ENCODE assay signal across 21 mouse cellular contexts in the genomic region with DNA sequence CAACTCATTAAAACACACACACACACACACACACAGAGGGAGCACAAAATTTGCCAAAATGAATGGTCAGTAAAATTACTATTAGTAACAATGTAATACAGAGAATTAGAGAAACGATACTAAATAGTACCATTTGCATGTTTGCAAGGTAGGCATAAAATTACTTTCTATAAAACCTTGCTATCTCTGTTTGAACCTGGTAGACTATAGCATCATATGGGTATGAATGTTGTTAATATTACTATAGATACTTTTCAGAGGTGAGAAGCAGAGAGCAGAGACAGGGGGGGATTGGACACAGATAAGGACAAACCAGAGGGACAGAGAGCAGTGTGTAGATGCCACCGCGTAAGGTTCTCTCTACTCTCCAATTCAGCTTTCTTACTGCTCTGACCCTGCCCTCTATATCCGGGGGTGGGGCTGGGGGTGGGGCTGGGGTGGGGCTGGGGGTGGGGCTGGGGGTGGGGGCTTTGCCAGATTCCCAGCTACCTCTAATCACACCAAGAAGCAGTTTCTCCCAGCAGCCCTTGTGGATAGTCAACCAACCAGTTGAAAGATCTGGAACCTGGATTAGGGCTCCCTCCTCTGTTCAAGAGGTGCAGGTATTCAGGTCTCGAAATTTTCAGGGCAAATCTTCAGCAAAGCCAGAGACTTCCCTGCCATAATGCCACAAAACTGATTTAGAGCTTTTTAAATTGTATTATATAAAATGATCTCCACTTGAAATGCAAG. TPM values are rescaled to one million over a fixed set of nuclear protein-coding genes. Genes with fewer than 3 reads are reported as not detected.
DNase-seq lines count a peak whose midpoint lies in the region; ATAC-seq and TF ChIP-seq lines count a peak whose summit lies in the region.
"Had no signal": no experiment of that assay in that cellular context is flagged by ENCODE, and none has a peak within 500 bp of the region (broad histone marks: within the 10 kb centered on the region; RNA-seq: fewer than 3 reads in every experiment).

No protein-coding gene starts in this region.

- no peaks in the 10 kb centered on the region for H3K79me2 ChIP-seq in MEL (ENCODE audit: control insufficient read depth, insufficient read depth, low read length, poor library complexity)

- peak; percentile 21; the same call in 1 of the 2 replicates for ATAC-seq in liver, embryonic 12.5 days
- ATAC-seq in liver, embryonic 11.5 days (replicated peaks; ENCODE audit: low FRiP score), result no peak
- 0 out of 2 replicates have a peak, but pooled peaks have one; percentile 30 for ATAC-seq in megakaryocyte progenitor cell, adult 5-6 weeks (replicated peaks; ENCODE audit: poor library complexity)
- ATAC-seq: forebrain, embryonic 16.5 days had no signal

- H3K9ac ChIP-seq in liver, embryonic 12.5 days, result no peak overlapping the region
- H3K9ac ChIP-seq in liver, embryonic 11.5 days (ENCODE audit: low read depth, low read length), result no peak overlapping the region
- H3K9ac ChIP-seq in MEL (ENCODE audit: control insufficient read depth, low read depth, low read length, poor library complexity, severe bottlenecking), result no peak overlapping the region
- H3K9ac ChIP-seq: hindbrain, embryonic 13.5 days; neural tube, embryonic 15.5 days had no signal

- 0 out of 2 replicates have a peak, but pooled peaks cover 6% of the 10 kb centered on the region for H3K9me3 ChIP-seq in liver, embryonic 12.5 days (replicated peaks)
- no peaks in the 10 kb centered on the region for H3K9me3 ChIP-seq in liver, embryonic 11.5 days (ENCODE audit: control insufficient read depth, low read length)
- H3K9me3 ChIP-seq in MEL (replicated peaks; ENCODE audit: insufficient read depth, low read length), result no peaks in the 10 kb centered on the region
- H3K9me3 ChIP-seq: hindbrain, embryonic 13.5 days; neural tube, embryonic 15.5 days had no signal

- H3K4me2 ChIP-seq in liver, embryonic 12.5 days, result no peak overlapping the region
- no peak overlapping the region for H3K4me2 ChIP-seq in liver, embryonic 11.5 days
- H3K4me2 ChIP-seq: hindbrain, embryonic 13.5 days; neural tube, embryonic 15.5 days had no signal

- no peak for TF ChIP-seq POLR2A in MEL (IDR thresholded peaks at IDR 0.05; ENCODE audit: control insufficient read depth in 1 of 2, insufficient read depth in 1 of 2, low read depth in 1 of 2, low read length in 2 of 2, poor library complexity in 1 of 2)

- peak; percentile 39 for TF ChIP-seq RAD21 in MEL (IDR thresholded peaks at IDR 0.05; ENCODE audit: low read depth, low read length)

- DNase-seq in gastrocnemius, postnatal 25 days, result peak; percentile 1
- no peak for DNase-seq in gastrocnemius, adult 8-10 months (ENCODE audit: low spot score in 2 of 2)
- DNase-seq in liver, embryonic 11.5 days (ENCODE audit: low spot score), result no peak
- peak; percentile 33 for DNase-seq in MEL (ENCODE audit: low read depth, low spot score)
- no peak for DNase-seq in neural tube, embryonic 10.5 days (ENCODE audit: extremely low spot score, low spot score)
- DNase-seq: adrenal gland, postnatal 10 days; cerebellum, postnatal 14 days; kidney, adult 11 months; thymus, postnatal 14 days had no signal

- no peak overlapping the region for H3K4me3 ChIP-seq in liver, embryonic 12.5 days
- no peak overlapping the region for H3K4me3 ChIP-seq in liver, embryonic 11.5 days (ENCODE audit: low read depth, low read length)
- H3K4me3 ChIP-seq in MEL (ENCODE audit: control insufficient read depth in 1 of 2, insufficient read depth in 1 of 2, low read depth in 2 of 2, low read length in 2 of 2), result no peak overlapping the region
- H3K4me3 ChIP-seq: embryonic facial prominence, embryonic 10.5 days; erythroblast, embryonic 14.5 days; hindbrain, embryonic 13.5 days; neural tube, embryonic 15.5 days had no signal

- TF ChIP-seq EP300 in MEL (IDR thresholded peaks at IDR 0.05; ENCODE audit: low read depth in 1 of 2, low read length in 2 of 2), result no peak

- H3K27ac ChIP-seq in liver, embryonic 12.5 days, result no peak overlapping the region
- H3K27ac ChIP-seq in liver, embryonic 11.5 days (ENCODE audit: low read depth, low read length), result no peak overlapping the region
- H3K27ac ChIP-seq in MEL (ENCODE audit: control insufficient read depth, low read depth, low read length), result no peak overlapping the region
- H3K27ac ChIP-seq: embryonic facial prominence, embryonic 10.5 days; hindbrain, embryonic 13.5 days; neural tube, embryonic 15.5 days had no signal

- no peaks in the 10 kb centered on the region for H3K36me3 ChIP-seq in liver, embryonic 12.5 days
- H3K36me3 ChIP-seq in liver, embryonic 11.5 days (ENCODE audit: control insufficient read depth, insufficient read depth, low read length), result no peaks in the 10 kb centered on the region
- H3K36me3 ChIP-seq in MEL (ENCODE audit: control insufficient read depth in 1 of 2, insufficient read depth in 2 of 2, low read length in 2 of 2), result peaks cover 0 to 3% of the 10 kb centered on the region in 2 experiments; a peak in 2 of 4 replicates
- H3K36me3 ChIP-seq: embryonic facial prominence, embryonic 10.5 days; hindbrain, embryonic 13.5 days; neural tube, embryonic 15.5 days had no signal

- H3K27me3 ChIP-seq in liver, embryonic 12.5 days (replicated peaks), result no peaks in the 10 kb centered on the region
- H3K27me3 ChIP-seq in liver, embryonic 11.5 days (replicated peaks; ENCODE audit: control insufficient read depth, insufficient read depth, low read length), result no peaks in the 10 kb centered on the region
- no peaks in the 10 kb centered on the region for H3K27me3 ChIP-seq in MEL (ENCODE audit: control insufficient read depth in 1 of 2, insufficient read depth in 2 of 2, low read length in 2 of 2)
- H3K27me3 ChIP-seq: hindbrain, embryonic 13.5 days; neural tube, embryonic 15.5 days had no signal

- H3K4me1 ChIP-seq in liver, embryonic 12.5 days, result 0 out of 2 replicates have a peak, but pooled peaks cover 5% of the 10 kb centered on the region
- no peaks in the 10 kb centered on the region for H3K4me1 ChIP-seq in liver, embryonic 11.5 days (replicated peaks; ENCODE audit: control insufficient read depth, insufficient read depth, low read length)
- peaks cover 0 to 14% of the 10 kb centered on the region in 2 experiments; a peak in 3 of 4 replicates for H3K4me1 ChIP-seq in MEL (ENCODE audit: control insufficient read depth in 1 of 2, insufficient read depth in 2 of 2, low read length in 2 of 2)
- H3K4me1 ChIP-seq: embryonic facial prominence, embryonic 10.5 days; hindbrain, embryonic 13.5 days; neural tube, embryonic 15.5 days had no signal

- peak in 1 of 3 experiments; percentile 38; a peak in 2 of 6 replicates for TF ChIP-seq CTCF in MEL (IDR thresholded peaks at IDR 0.05 in 2 of 3, conservative IDR thresholded peaks at IDR 0.05 in 1 of 3; ENCODE audit: control insufficient read depth in 1 of 3, insufficient read depth in 1 of 3, low read depth in 2 of 3, low read length in 3 of 3, poor library complexity in 1 of 3, severe bottlenecking in 1 of 3)

- WGBS in liver, embryonic 12.5 days (ENCODE audit: insufficient replicate concordance), result 58% methylated on average over 5 of the region's 5 CpGs
- WGBS in liver, embryonic 11.5 days, result 73% methylated on average over 5 of the region's 5 CpGs

TF ChIP-seq in MEL, 35 proteins besides CTCF, POLR2A, EP300 and RAD21:
- TF ChIP-seq SMC3 (IDR thresholded peaks at IDR 0.05; ENCODE audit: low read depth, low read length) (peak; percentile 37), MXI1 (IDR thresholded peaks at IDR 0.05; ENCODE audit: low read depth, low read length) (no peak)

RNA-seq across cellular contexts. Expression of gene Clca2, which starts 6.7 kb away (rescaled TPM):
- total RNA-seq in gastrocnemius, postnatal 25 days (2021), result under 1 TPM; 0.08 to 0.24 TPM
- under 1 TPM in 2 of 4 experiments, not detected in 2; 0.10 to 0.16 TPM for total RNA-seq in gastrocnemius, adult 8-10 months (2022)
- polyA plus RNA-seq in liver, embryonic 12.5 days (2016; fragmentation: Nextera tagmentation; extraction: Ambion mirVana), result not detected in 2 replicates
- polyA plus RNA-seq in liver, embryonic 11.5 days (2014; fragmentation: Nextera tagmentation; extraction: Ambion mirVana), result 0.07 TPM in 1 of 2 replicates, not detected in the other
- total RNA-seq in MEL (2012; rRNA removed), result not detected in 2 replicates
- not detected for polyA plus RNA-seq in MEL (2012; ENCODE audit: insufficient read depth in 1 of 2, insufficient read length in 2 of 2, low read depth in 1 of 2, low replicate concordance in 2 of 2, missing spikeins in 1 of 2)
- not detected in 2 replicates for total RNA-seq in megakaryocyte progenitor cell, adult 5-6 weeks (2015)
- total RNA-seq in megakaryocyte progenitor cell, adult 5-6 weeks (2017), result not detected in 2 replicates
- total RNA-seq: ES-E14; left cerebral cortex, postnatal 36 days; megakaryocyte, adult 5-6 weeks; monocyte, adult 5-6 weeks had no signal
- polyA plus RNA-seq: erythroblast, embryonic 14.5 days; liver, embryonic 16.5 days; neural tube, embryonic 15.5 days had no signal

RNA-seq across cellular contexts. Expression of gene Odf2l, which starts 12.4 kb away (rescaled TPM):
- 1 to 10 TPM; 7.7 TPM for total RNA-seq in gastrocnemius, postnatal 25 days (2021)
- 10 to 100 TPM in 1 of 4 experiments, 1 to 10 TPM in 3; 7.1 to 10.2 (median 7.8) TPM for total RNA-seq in gastrocnemius, adult 8-10 months (2022)
- polyA plus RNA-seq in liver, embryonic 12.5 days (2016; fragmentation: Nextera tagmentation; extraction: Ambion mirVana), result 8.3 and 9.5 TPM in 2 replicates
- 18.7 and 19.5 TPM in 2 replicates for polyA plus RNA-seq in liver, embryonic 11.5 days (2014; fragmentation: Nextera tagmentation; extraction: Ambion mirVana)
- total RNA-seq in MEL (2012; rRNA removed), result 12.6 and 15.1 TPM in 2 replicates
- polyA plus RNA-seq in MEL (2012; ENCODE audit: insufficient read depth in 1 of 2, insufficient read length in 2 of 2, low read depth in 1 of 2, low replicate concordance in 2 of 2, missing spikeins in 1 of 2), result 10 to 100 TPM in 1 of 2 experiments, not detected in 1; 15.0 TPM
- 43.3 and 46.6 TPM in 2 replicates for total RNA-seq in megakaryocyte progenitor cell, adult 5-6 weeks (2015)
- 23.2 and 37.2 TPM in 2 replicates for total RNA-seq in megakaryocyte progenitor cell, adult 5-6 weeks (2017)

Comparison
In these comparisons a context has a peak if more than half of its experiments do, and no peak if none do; other contexts are left out.
1. DNase-seq: peak in gastrocnemius, postnatal 25 days (single experiment) and MEL (single experiment); none in gastrocnemius, adult 8-10 months (0 of 2), liver, embryonic 11.5 days (single experiment) and neural tube, embryonic 10.5 days (single experiment).